In the genomic region with DNA sequence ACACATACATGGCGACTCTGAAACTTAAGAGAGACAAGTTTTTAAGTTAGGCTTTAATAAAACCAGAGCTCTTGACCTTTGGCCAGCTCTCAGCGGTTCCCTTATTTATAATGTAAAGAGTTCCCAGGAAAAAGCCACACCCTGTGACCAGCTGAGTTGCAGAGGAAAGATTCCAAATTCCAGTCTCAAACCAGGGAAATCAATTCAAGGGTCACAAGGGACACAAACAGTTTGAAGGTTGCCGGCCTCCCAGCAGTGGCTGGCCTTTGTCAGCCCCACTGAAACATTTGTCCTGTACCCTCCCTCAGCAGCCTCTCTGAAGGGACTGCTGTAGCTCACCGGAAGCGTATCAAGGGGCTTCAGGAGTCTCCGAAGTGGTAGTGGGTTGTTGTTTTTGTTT, we compare ENCODE assay signal across 9 mouse cellular contexts. TPM values are rescaled to one million over a fixed set of nuclear protein-coding genes. Genes with fewer than 3 reads are reported as not detected.
DNase-seq lines count a peak whose midpoint lies in the region; ATAC-seq and TF ChIP-seq lines count a peak whose summit lies in the region.
"Had no signal": no experiment of that assay in that cellular context is flagged by ENCODE, and none has a peak within 500 bp of the region (broad histone marks: within the 10 kb centered on the region; RNA-seq: fewer than 3 reads in every experiment).

No protein-coding gene starts in this region.

- TF ChIP-seq CTCF in hindbrain, postnatal 0 days (IDR thresholded peaks at IDR 0.05; ENCODE audit: low read depth): no peak

- H3K4me3 ChIP-seq in heart, embryonic 14.5 days (ENCODE audit: control insufficient read depth in 1 of 2, insufficient read depth in 1 of 2, low read depth in 1 of 2, low read length in 2 of 2): peak overlapping the region; percentile 42 to 76
- no peak overlapping the region for H3K4me3 ChIP-seq in hindbrain, postnatal 0 days (ENCODE audit: low read length)
- peak overlapping the region; percentile 95 for H3K4me3 ChIP-seq in myocyte

- TF ChIP-seq POLR2A in myocyte (IDR thresholded peaks at IDR 0.05; ENCODE audit: insufficient read length, low read depth): peak; percentile 16

- 24% methylated on average over 6 of the region's 6 CpGs for WGBS in heart, embryonic 14.5 days
- WGBS in hindbrain, postnatal 0 days: 31% methylated on average over 6 of the region's 6 CpGs

- H3K27ac ChIP-seq in heart, embryonic 14.5 days (replicated peaks in 1 of 2; ENCODE audit: control insufficient read depth in 1 of 2, insufficient read depth in 1 of 2, low read depth in 2 of 2, low read length in 2 of 2): peak overlapping the region; percentile 14 to 44; a peak in 1 of 4 replicates
- no peak overlapping the region for H3K27ac ChIP-seq in hindbrain, postnatal 0 days

- no peaks in the 10 kb centered on the region for H3K27me3 ChIP-seq in heart, embryonic 14.5 days (ENCODE audit: control insufficient read depth, insufficient read depth, low read length)
- H3K27me3 ChIP-seq in hindbrain, postnatal 0 days (ENCODE audit: insufficient read depth, low read length): 0 out of 2 replicates have a peak, but pooled peaks cover 4% of the 10 kb centered on the region
- no peaks in the 10 kb centered on the region for H3K27me3 ChIP-seq in myocyte (ENCODE audit: control insufficient read depth, insufficient read depth, insufficient read length)

- H3K4me1 ChIP-seq in heart, embryonic 14.5 days (ENCODE audit: control insufficient read depth in 2 of 2, insufficient read depth in 2 of 2, low read length in 2 of 2): peaks cover 4 to 8% of the 10 kb centered on the region in 2 experiments
- no peaks in the 10 kb centered on the region; the same call in 1 of the 2 replicates for H3K4me1 ChIP-seq in hindbrain, postnatal 0 days (ENCODE audit: insufficient read depth, low read length)

- H3K9me3 ChIP-seq in heart, embryonic 14.5 days (ENCODE audit: control insufficient read depth, low read length): no peaks in the 10 kb centered on the region
- no peaks in the 10 kb centered on the region for H3K9me3 ChIP-seq in hindbrain, postnatal 0 days (ENCODE audit: low read length)

- peak overlapping the region; percentile 85 for H3K4me2 ChIP-seq in heart, embryonic 14.5 days (ENCODE audit: low read length)
- H3K4me2 ChIP-seq in hindbrain, postnatal 0 days (ENCODE audit: low read depth, low read length): peak overlapping the region; percentile 19; the same call in 1 of the 2 replicates
- H3K4me2 ChIP-seq in myocyte (ENCODE audit: low read depth): peak overlapping the region; percentile 97

- H3K79me2 ChIP-seq in myocyte (ENCODE audit: control insufficient read depth, insufficient read depth): peaks cover 72% of the 10 kb centered on the region

- H3K9ac ChIP-seq in heart, embryonic 14.5 days (ENCODE audit: low read length): peak overlapping the region; percentile 85
- no peak overlapping the region for H3K9ac ChIP-seq in hindbrain, postnatal 0 days (replicated peaks; ENCODE audit: low read length)

- no peak for ATAC-seq in heart, embryonic 14.5 days (ENCODE audit: insufficient number of reproducible peaks, insufficient read depth, low FRiP score, low read depth)
- no peak for ATAC-seq in hindbrain, postnatal 0 days

- no peak for DNase-seq in heart, postnatal 14 days
- peak; percentile 52 for DNase-seq in embryo, embryonic 10.5 days (ENCODE audit: low spot score)
- DNase-seq in hindbrain, postnatal 0 days (ENCODE audit: low spot score): no peak
- DNase-seq in testis, postnatal 10 days (ENCODE audit: low spot score): no peak
- no peak for DNase-seq in layer of hippocampus, adult 8-10 months (ENCODE audit: low spot score in 2 of 2)
- no peak for DNase-seq in layer of hippocampus, postnatal 14 days (ENCODE audit: low spot score in 2 of 2)

- H3ac ChIP-seq in myocyte (ENCODE audit: control insufficient read depth, insufficient read length): no peak overlapping the region

- intact Hi-C loops in heart, postnatal 14 days (cut with DNase I): loop anchor here (10.0 kb wide), 1 partner anchor 114 kb away; no protein-coding TSS in a partner anchor

- peaks cover 54% of the 10 kb centered on the region for H3K36me3 ChIP-seq in heart, embryonic 14.5 days (ENCODE audit: control insufficient read depth, insufficient read depth, low read length)
- no peaks in the 10 kb centered on the region for H3K36me3 ChIP-seq in hindbrain, postnatal 0 days (ENCODE audit: insufficient read depth, low read length)
- H3K36me3 ChIP-seq in myocyte (ENCODE audit: control insufficient read depth, insufficient read depth): peaks cover 55% of the 10 kb centered on the region

TF ChIP-seq in myocyte, 11 proteins besides CTCF, POLR2A, EP300 and RAD21:
- TF ChIP-seq POLR2AphosphoS2 (IDR thresholded peaks at IDR 0.05; ENCODE audit: insufficient read length, low read depth): peak; percentile 27
- no peak for TF ChIP-seq E2F4 (IDR thresholded peaks at IDR 0.05; ENCODE audit: insufficient read depth)

RNA-seq across cellular contexts. Expression of gene Fn1, which starts 2.3 kb away (rescaled TPM):
- polyA plus RNA-seq in heart, embryonic 14.5 days (2014; fragmentation: Nextera tagmentation; extraction: Ambion mirVana): 215 and 242 TPM in 2 replicates
- 100 to 1,000 TPM; 225 to 254 TPM for total RNA-seq in heart, postnatal 14 days (2021)
- 64.1 and 81.6 TPM in 2 replicates for total RNA-seq in hindbrain, postnatal 0 days (2014; rRNA removed)
- polyA plus RNA-seq in hindbrain, postnatal 0 days (2015; fragmentation: Nextera tagmentation; extraction: Ambion mirVana): 23.6 and 26.6 TPM in 2 replicates
- 1,265 TPM for polyA plus RNA-seq in myocyte (2012; fragmentation: generic; extraction: Trizol)
- 10 to 100 TPM; 52.0 to 64.1 (median 54.0) TPM for total RNA-seq in layer of hippocampus, adult 8-10 months (2022)
- 10 to 100 TPM; 72.1 to 89.4 TPM for total RNA-seq in layer of hippocampus, postnatal 14 days (2021)
- total RNA-seq: MEL had no signal

Comparison
In these comparisons a context has a peak if more than half of its experiments do, and no peak if none do; other contexts are left out.
1. H3K4me2 ChIP-seq: peak in every context shown above with its lines; median percentile 97 in myocyte; 85 in heart, embryonic 14.5 days; 19 in hindbrain, postnatal 0 days.